Mouse (Mus musculus): Measurements from ENCODE around the gene Grin1.

The Grin1 gene

GRCm38 (mm10) chr2:25318971-25319773 is at the start of gene Grin1:
Gene Grin1 (minus strand): TSS chr2:25319187.
- no peak for DNase-seq (ENCODE audit: low read depth)

- DNase-seq (ENCODE audit: low read depth), result peak; percentile 97
Measured at GRCm38 (mm10) chr2:25365091-25365761, 46.2 kb upstream of the Grin1 start, which contains the start of gene Uap1l1. Gene Uap1l1 (minus strand): TSS chr2:25365682.

- DNase-seq (ENCODE audit: low read depth), result no peak
Measured at GRCm38 (mm10) chr2:25364761-25365090, 45.7 kb upstream of the Grin1 start.

- no peak for DNase-seq (ENCODE audit: low read depth)
Measured at GRCm38 (mm10) chr2:25364313-25364712, 45.3 kb upstream of the Grin1 start.

- DNase-seq (ENCODE audit: low read depth), result peak; percentile 62
Measured at GRCm38 (mm10) chr2:25363478-25364178, 44.6 kb upstream of the Grin1 start.

- DNase-seq (ENCODE audit: low read depth), result no peak
Measured at GRCm38 (mm10) chr2:25359848-25360247, 40.9 kb upstream of the Grin1 start.

- DNase-seq (ENCODE audit: low read depth), result peak; percentile 95
Measured at GRCm38 (mm10) chr2:25356208-25357079, 37.5 kb upstream of the Grin1 start, which contains the start of gene Dpp7. Gene Dpp7 (minus strand): TSS chr2:25356359.

GRCm38 (mm10) chr2:25355419-25356066 is 36.6 kb upstream of the Grin1 start:
- no peak for DNase-seq (ENCODE audit: low read depth)

- DNase-seq (ENCODE audit: low read depth), result no peak
Measured at GRCm38 (mm10) chr2:25354211-25354610, 35.2 kb upstream of the Grin1 start.

GRCm38 (mm10) chr2:25350701-25351100 is 31.7 kb upstream of the Grin1 start:
- DNase-seq (ENCODE audit: low read depth), result no peak

- DNase-seq (ENCODE audit: low read depth), result no peak
Measured at GRCm38 (mm10) chr2:25349499-25349898, 30.5 kb upstream of the Grin1 start.

GRCm38 (mm10) chr2:25348162-25348561 is 29.2 kb upstream of the Grin1 start:
- no peak for DNase-seq (ENCODE audit: low read depth)

- no peak for DNase-seq (ENCODE audit: low read depth)
Measured at GRCm38 (mm10) chr2:25338303-25338702, 19.3 kb upstream of the Grin1 start.

GRCm38 (mm10) chr2:25333569-25333968 is 14.6 kb upstream of the Grin1 start:
- DNase-seq (ENCODE audit: low read depth), result no peak

GRCm38 (mm10) chr2:25332286-25333160 is 13.5 kb upstream of the Grin1 start, which contains the start of gene Man1b1:
Gene Man1b1 (plus strand): TSS chr2:25332338.
- peak; percentile 100 for DNase-seq (ENCODE audit: low read depth)

GRCm38 (mm10) chr2:25331470-25331869 is 12.5 kb upstream of the Grin1 start:
- DNase-seq (ENCODE audit: low read depth), result peak; percentile 37

- peak; percentile 75 for DNase-seq (ENCODE audit: low read depth)
Measured at GRCm38 (mm10) chr2:25328440-25328839, 9.5 kb upstream of the Grin1 start.

GRCm38 (mm10) chr2:25326036-25326435 is 7.0 kb upstream of the Grin1 start:
- DNase-seq (ENCODE audit: low read depth), result no peak

GRCm38 (mm10) chr2:25320084-25320483 is 1.1 kb upstream of the Grin1 start:
- no peak for DNase-seq (ENCODE audit: low read depth)
